Mouse (Mus musculus) layer of hippocampus, adult 2 months (tissue): ENCODE results near the gene Sult1a1. TPM values are rescaled to one million over a fixed set of nuclear protein-coding genes. Genes with fewer than 3 reads are reported as not detected.
"Not testable (repeated sequence)": the region's sequence is repeated elsewhere in the genome, so short reads cannot be mapped to it uniquely, and the experiment has no call there.

Source experiments
- DNase-seq, 2 experiments: peaks; one replicate each; pipeline ENCODE4 v3.0.0; 2022; ENCODE audit warnings: low spot score in 2 of 2
- H3K27ac ChIP-seq: fragments of 200-600 bp; 2 replicates; pipeline ENCODE4 v1.8.1; 2022
- H3K4me3 ChIP-seq: fragments of 200-600 bp; 2 replicates; pipeline ENCODE4 v1.8.1; 2022; ENCODE audit warnings: mild to moderate bottlenecking
- CTCF ChIP-seq: fragments of 200-600 bp; conservative IDR thresholded peaks from 2 replicates; pipeline ENCODE4 v1.8.1; 2022; ENCODE audit warnings: antibody characterized with exemption, mild to moderate bottlenecking, moderate library complexity
- total RNA-seq, 2 experiments: library from RNA; stranded (reverse); gene quantifications; 2 replicates each; pipeline ENCODE4 v1.2.3; 2021

Gene Sult1a1
- total RNA-seq, 2 experiments from 2014 or later = 9.1 to 9.4 TPM

GRCm38 (mm10) chr7:126693781-126694180, 17.5 kb upstream of the Sult1a1 start:
- Histone ChIP-seq H3K27ac (no peak overlapping the region), H3K4me3 (no peak overlapping the region)
- DNase-seq = no peak
- no peak for TF ChIP-seq CTCF

- peak; percentile 93 for TF ChIP-seq CTCF
- H3K4me3 ChIP-seq = no peak overlapping the region
- no peak overlapping the region for H3K27ac ChIP-seq
- DNase-seq = peak; percentile 74 to 90
These were observed 17.0 kb upstream of the Sult1a1 start for GRCm38 (mm10) chr7:126693256-126693655.

- Histone ChIP-seq H3K4me3 (no peak overlapping the region), H3K27ac (no peak overlapping the region)
- no peak for TF ChIP-seq CTCF
- DNase-seq = no peak
These were observed 16.2 kb upstream of the Sult1a1 start for GRCm38 (mm10) chr7:126692426-126692825.

- no peak overlapping the region for H3K27ac ChIP-seq
- no peak for TF ChIP-seq CTCF
- no peak for DNase-seq
- H3K4me3 ChIP-seq = no peak overlapping the region
These were observed 15.4 kb upstream of the Sult1a1 start for GRCm38 (mm10) chr7:126691676-126692075.

- H3K4me3 ChIP-seq = no peak overlapping the region
- DNase-seq = no peak
- no peak overlapping the region for H3K27ac ChIP-seq
- no peak for TF ChIP-seq CTCF
These were observed 14.5 kb upstream of the Sult1a1 start for GRCm38 (mm10) chr7:126690737-126691136.

- no peak for TF ChIP-seq CTCF
- H3K4me3 ChIP-seq = no peak overlapping the region
- no peak for DNase-seq
- H3K27ac ChIP-seq = no peak overlapping the region
These were observed 12.8 kb upstream of the Sult1a1 start for GRCm38 (mm10) chr7:126689021-126689420.

GRCm38 (mm10) chr7:126688156-126688555, 11.9 kb upstream of the Sult1a1 start:
- not testable (repeated sequence) for H3K27ac ChIP-seq, H3K4me3 ChIP-seq, DNase-seq

GRCm38 (mm10) chr7:126681221-126681620, 5.0 kb upstream of the Sult1a1 start:
- DNase-seq = no peak

GRCm38 (mm10) chr7:126679683-126680082, 3.5 kb upstream of the Sult1a1 start:
- DNase-seq = no peak
- no peak for TF ChIP-seq CTCF
- Histone ChIP-seq H3K27ac (no peak overlapping the region), H3K4me3 (no peak overlapping the region)

More at GRCm38 (mm10) chr7:126681221-126681620, 5.0 kb upstream of the Sult1a1 start:
- H3K4me3 ChIP-seq = no peak overlapping the region
- H3K27ac ChIP-seq = no peak overlapping the region
- no peak for TF ChIP-seq CTCF

GRCm38 (mm10) chr7:126678545-126679341, 2.5 kb upstream of the Sult1a1 start:
- DNase-seq = no peak
- Histone ChIP-seq H3K27ac (no peak overlapping the region), H3K4me3 (no peak overlapping the region)
- TF ChIP-seq CTCF = no peak

GRCm38 (mm10) chr7:126676631-126677220, 494 bp upstream of the Sult1a1 start:
- no peak for TF ChIP-seq CTCF
- Histone ChIP-seq H3K4me3 (no peak overlapping the region), H3K27ac (peak overlapping the region; percentile 86; the same call in 1 of the 2 replicates)
- no peak for DNase-seq

GRCm38 (mm10) chr7:126675104-126675503, 1.1 kb downstream of the Sult1a1 start:
- Histone ChIP-seq H3K4me3 (no peak overlapping the region), H3K27ac (no peak overlapping the region)
- no peak for TF ChIP-seq CTCF
- no peak for DNase-seq

- TF ChIP-seq CTCF = no peak
- DNase-seq = no peak
- H3K27ac ChIP-seq = no peak overlapping the region
- no peak overlapping the region for H3K4me3 ChIP-seq
These were observed 4.1 kb downstream of the Sult1a1 start for GRCm38 (mm10) chr7:126672111-126672510.

- no peak for DNase-seq
- no peak for TF ChIP-seq CTCF
- Histone ChIP-seq H3K27ac (no peak overlapping the region), H3K4me3 (no peak overlapping the region)
These were observed 6.1 kb downstream of the Sult1a1 start for GRCm38 (mm10) chr7:126670152-126670551.
